Mouse (Mus musculus) T-helper 2 cell (primary cell): ENCODE results near the gene Wdr6.
"Not testable (repeated sequence)": the region's sequence is repeated elsewhere in the genome, so short reads cannot be mapped to it uniquely, and the experiment has no call there.

Experiments
- in situ Hi-C: fragments of 300-600 bp; cut with MboI, MseI; formaldehyde crosslinking; loops from one replicate; pipeline ENCODE4 v1.15.1; 2025; ENCODE audit warnings: high pct_unique_total_duplicates

The Wdr6 gene

DNA sequence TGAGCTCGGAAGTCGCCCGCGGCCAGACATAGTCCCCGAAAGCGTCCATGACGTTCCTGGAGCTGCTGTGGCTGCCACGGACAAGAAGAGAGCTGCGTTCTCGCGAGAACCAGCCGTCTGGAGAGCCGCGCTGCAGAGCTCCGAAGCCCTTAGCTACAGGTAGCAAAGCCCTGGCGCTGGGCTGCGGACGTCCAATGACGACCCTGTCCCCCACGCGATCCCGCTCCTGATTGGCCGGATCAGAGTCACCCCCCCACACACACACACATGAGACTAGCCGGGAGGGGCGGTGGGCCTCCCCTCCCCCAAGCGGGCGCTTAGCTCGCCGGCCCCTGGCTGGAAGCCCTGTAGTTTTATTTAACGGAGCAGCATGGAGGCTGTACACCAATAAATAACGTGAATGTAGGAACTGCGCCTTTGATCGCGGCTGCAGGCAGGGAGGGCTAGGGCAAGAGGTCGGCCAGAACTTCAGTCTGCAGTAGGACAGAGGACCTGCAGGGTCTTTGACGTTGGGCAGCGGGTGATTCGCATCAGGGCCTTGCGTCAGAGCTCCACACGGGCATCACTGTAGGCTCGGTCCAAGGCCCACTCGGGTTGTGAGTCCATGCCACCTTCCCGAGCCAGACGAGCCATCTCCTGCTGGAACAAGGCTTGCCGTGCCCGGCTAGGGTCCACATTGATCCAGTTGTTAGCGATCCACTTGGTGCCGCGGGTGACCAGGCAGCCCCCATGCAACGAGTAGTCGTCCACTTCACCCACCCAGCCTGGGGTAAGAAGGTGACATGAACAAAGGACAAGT, at the start of gene Wdr6:
Wdr6 (minus strand) TSS at position 195 of the 799 bp plus-strand sequence.
- in situ Hi-C loops, result loop anchor here (5.0 kb wide), 1 partner anchor 69 kb away; the partner anchor contains the start of gene Arih2

DNA sequence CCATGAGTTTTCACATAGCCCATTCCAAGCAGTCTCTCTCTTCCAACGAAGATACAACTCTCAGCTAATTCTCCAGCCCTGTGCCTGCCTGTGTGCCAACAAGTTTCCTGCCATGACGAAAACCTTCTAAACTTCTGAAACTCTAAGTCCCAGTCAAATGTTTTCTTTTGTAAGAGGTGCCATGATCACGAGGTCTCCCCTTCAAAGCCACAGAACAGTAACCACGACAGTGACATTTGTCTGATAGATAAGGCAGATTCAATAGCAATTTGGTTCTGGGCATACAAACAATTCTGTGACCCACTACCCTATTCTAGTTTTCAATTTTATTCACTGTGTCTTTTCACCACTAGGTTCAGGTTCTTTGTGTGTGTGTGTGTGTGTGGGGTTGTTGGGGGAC, 49.6 kb upstream of the Wdr6 start:
- in situ Hi-C loops, result loop anchor here (25.0 kb wide), 1 partner anchor 1641 kb away; no protein-coding TSS in a partner anchor

DNA sequence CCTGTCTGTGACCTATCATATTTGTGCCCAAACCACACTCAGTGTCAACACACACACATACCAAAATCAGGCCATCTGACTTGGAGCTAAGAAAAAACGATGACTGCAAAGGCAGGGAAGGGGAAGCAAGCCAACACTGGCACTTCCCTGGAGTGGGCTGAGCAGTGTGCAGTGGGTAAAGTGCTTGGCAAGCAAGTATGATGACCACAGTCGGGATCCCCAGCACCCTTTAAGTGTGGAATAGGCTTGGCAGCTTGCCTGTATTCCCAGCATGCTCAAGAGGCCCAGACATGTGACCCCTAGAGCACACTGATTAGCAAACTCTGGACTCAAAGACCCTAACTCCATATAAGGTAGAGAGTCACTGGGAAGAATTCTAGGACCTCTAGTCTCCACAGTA, 48.0 kb upstream of the Wdr6 start:
- in situ Hi-C loops, result loop anchor here (25.0 kb wide), 1 partner anchor 1639 kb away; no protein-coding TSS in a partner anchor

DNA sequence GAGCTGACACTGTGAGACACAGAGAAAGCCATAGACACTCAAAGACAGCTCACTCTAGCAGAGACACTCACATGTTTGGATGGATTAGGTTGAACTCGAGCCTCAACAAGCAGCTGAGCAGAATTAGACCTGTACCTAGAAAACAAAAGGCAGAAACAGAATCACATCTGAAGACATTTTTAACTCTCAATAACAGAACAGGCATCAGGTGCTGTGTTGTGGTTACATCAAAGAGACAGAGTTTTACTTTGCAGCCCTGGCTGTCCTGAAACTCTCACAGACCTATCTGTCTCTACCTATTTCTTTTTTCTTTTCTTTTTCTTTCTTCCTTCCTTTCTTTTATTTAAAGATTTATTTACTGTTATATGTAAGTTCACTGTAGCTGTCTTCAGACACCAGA, 38.8 kb upstream of the Wdr6 start:
- in situ Hi-C loops, result no loop called here

DNA sequence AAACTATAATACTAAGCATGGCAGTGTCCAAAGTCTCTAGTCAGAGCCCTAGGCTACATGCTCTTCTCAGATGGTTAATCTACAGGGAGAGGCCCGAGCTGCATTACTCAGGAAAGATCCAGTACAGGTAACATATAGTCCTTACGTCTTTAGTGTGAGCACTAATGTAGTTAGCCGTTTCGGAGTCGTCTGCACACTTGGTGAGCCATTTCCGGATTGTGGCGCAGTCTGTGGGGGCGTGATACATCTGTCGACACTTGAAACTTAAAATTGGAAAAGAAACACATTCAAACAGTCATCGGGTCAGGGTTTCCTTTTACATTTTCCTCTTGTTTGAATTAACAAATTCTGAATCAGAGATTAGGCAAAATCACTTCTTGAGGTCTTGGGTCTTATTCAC, 32.9 kb upstream of the Wdr6 start:
- in situ Hi-C loops, result no loop called here

DNA sequence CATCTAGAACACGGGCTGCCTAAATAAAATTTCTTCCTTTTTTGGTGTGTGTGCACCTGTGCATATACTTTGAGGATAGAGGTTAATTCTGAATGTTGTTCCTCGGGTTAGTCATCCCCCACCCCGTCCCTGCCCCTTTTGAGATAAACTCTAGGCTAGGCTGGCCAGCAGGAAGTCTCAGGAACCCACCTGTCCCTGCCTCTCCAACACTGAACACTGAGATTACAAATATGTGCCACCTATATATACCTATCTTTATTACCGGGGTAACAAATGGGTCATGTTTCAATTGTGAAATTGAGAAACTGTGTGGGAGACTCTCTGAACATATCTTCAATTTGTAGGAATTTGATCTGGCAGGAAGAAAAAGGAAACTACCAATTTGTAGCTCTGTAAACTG, 30.4 kb upstream of the Wdr6 start:
- in situ Hi-C loops, result no loop called here

DNA sequence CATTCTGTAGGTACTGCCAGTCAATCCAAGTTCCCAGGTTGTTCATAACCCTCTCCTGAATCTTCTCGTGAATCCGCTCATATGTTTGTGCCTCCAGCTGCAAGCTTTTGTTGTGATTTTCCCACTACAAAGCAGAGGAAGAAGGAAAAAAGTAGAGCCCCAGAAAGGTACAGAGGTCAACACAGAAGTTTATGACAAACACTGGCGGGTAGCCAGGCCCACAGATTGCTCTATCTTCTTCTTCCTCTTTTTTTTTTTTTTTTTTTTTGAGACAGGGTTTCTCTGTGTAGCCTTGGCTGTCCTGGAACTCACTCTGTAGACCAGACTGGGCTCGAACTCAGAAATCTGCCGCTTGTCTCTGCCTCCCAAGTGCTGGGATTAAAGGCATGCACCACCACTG, 29.4 kb upstream of the Wdr6 start:
- in situ Hi-C loops, result not testable (repeated sequence)

DNA sequence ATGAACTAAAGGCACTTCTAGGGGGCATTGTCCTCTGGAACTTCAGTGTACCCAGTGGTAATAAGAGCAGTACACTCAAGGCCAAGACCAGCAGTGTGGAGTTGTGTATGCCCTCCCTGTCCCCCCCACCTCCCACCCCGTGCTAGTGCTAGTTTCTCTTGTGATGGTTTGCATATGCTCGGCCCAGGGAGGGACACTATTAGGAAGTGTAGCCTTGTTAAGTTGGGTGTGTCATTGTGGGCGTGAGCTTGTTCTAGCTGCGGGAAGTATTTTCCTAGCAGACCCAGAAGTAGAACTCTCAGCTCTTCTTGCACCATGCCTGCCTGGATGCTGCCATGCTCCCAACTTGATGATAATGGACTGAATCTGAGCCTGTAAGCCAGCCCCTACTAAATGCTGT, 23.4 kb upstream of the Wdr6 start:
- in situ Hi-C loops, result no loop called here

DNA sequence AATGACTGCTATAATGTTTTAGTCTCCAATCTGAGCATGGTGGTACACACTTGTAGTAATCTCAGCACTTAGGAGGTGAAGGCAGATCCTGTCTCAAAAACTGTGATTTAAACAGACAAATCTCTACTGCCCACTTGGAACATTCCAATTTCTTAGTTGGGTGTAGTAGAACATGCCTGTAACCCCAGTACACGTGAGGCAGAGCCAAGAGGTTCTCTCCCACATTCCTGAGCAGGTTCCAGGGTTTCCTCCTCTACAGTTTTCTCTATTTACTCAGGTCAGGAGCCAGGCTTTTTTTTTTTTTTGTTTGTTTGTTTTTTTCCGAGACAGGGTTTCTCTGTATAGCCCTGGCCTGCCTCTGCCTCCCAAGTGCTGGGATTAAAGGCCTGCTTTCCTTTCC, 21.5 kb upstream of the Wdr6 start:
- in situ Hi-C loops, result no loop called here

DNA sequence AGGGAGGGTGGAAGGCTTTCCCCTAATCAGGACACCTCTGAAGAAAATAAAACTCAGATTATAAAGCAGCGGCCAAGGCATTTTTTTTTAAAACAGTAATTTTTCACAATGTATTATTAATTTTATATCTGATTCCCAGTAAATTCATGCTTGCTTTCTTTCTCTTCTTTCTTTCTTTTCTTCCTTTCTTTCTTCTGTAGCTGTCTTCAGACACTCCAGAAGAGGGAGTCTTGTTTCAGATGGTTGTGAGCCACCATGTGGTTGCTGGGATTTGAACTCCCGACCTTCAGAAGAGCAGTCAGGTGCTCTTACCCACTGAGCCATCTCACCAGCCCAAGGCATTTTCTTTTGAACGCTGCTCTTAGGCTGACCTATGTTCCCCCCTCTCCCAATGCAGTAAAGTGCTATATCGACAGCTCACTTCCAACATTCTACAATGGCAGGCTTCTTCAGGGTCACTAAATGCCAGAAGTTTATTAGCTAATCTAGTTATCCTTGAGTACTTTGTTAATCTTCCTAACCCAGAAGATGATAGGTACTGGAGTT, 20.6 kb upstream of the Wdr6 start:
- in situ Hi-C loops, result no loop called here

DNA sequence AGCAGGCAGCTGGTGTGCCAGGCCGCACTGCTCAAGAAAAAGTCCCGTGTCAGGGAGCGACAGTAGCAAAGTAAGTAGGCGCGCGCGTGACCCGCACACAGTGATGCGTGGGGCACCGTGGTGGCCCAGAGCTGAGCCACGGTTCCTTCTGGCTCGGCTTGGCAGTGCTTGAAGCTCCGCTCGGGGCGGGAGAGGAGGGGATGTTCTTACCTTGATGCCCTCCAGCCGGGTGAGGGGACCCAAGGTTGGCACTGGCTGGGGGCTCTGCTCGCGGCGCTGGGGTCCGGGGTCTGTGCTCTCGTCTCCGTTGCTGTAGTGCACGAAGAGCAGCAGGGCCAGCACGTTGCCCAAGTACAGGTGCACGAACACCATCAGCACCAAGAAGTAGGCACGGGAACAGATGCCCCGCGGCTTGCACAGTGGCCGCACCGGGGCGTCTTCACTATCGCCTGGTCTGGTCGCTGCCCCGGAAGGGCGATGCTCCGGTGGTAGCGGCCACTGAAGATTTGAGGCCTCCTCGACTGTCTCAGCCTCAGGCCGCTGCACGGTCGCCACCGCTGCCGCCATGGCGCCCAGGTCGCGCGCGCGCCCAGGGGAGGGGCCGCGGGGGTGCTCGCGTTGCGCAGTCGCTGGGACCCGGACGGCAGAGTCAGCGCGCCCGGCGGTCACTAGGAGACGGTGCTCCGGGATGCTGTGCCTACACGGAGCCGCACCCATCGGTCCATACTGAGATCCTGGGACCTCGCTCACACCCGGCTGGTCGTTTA, 18.6 kb upstream of the Wdr6 start, which contains the start of gene P4htm:
P4htm (minus strand) TSS at position 670 of the 767 bp plus-strand sequence.
- in situ Hi-C loops, result no loop called here

DNA sequence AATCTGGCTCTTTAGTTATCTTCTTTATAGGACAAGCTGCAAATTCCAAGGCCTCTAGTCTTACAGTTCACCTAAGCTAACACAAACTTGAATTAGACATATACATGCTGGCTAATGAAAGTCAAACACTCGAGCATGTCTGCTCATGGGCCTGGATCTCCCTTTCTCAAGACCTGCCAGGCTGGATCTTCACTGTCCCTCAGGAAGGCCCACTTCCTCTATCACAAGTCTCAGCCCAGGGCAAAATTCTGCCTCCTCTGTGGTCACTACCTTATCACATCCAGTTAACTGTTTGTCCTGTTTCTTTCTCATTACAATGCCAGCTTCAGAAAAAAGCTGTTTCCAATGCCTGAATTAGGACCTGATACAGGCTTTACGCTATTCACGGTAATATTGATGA, 15.8 kb upstream of the Wdr6 start:
- in situ Hi-C loops, result no loop called here

DNA sequence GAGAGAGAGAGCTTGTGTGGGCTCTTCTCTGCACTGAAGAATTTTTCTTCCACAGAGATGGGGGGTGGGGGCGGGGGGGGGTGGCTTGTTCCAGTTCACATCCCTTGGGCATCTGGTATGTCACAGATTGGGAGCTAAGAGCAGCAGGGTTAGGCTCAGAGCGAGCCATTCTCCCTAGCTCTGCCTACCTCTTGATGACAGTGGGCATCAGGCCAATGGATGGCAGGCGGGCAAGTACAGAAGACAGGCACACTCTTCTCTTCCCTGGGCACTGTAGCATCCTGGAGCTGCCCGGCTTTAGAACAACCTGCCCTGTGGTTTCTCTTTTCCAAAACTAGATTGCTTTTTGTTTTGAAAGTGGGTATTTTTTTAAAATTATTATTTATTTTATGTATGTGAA, 12.9 kb upstream of the Wdr6 start:
- in situ Hi-C loops, result no loop called here

DNA sequence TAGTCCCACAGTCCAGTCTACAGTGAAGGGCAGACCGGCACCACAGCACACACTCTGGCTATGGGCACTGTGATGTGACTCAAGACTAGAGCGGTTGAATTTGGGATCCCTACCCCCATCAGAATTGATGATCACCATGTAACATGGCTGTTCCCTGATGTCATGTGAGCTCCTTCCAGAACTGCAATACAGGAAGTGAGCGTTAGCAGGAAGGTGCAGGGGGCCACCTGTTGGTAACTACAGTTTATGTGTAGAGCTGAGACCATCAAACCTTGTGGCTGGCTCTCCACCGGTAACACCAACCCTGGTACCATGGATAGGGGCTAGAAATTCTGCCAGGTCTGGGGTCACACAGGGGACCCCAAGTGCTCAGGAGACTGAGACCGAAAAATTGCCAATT, 10.7 kb upstream of the Wdr6 start:
- in situ Hi-C loops, result no loop called here

DNA sequence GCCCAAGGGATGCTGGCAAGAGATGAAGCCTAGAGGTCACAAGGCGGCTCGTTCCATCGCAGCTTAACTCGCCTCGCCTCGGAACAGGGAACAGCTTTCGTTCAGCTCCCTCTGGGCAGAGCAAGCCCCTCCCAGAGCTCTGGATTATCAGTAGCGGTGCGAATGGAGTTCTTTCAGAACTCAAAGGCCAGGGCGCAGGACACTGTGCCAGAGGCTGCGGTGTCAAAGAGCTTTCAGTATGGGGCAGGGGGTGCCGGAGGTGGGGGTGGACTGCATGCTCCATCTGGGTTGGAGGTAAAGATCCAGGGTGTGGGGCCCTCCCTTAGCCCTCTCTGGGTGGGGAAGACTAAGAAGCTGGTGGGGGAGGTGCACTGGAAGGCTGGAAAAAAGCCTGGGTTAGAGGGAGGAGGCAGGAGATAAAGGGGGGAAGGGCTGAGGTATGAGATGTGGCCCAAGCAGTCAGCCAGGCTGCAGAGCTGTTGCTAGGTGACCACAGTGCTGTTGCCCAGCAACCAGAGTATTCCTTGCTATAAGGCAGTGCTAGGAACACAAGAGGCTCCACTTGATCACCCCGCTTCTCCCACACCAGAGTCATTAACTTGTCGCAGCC, 9.1 kb upstream of the Wdr6 start:
- in situ Hi-C loops, result no loop called here

DNA sequence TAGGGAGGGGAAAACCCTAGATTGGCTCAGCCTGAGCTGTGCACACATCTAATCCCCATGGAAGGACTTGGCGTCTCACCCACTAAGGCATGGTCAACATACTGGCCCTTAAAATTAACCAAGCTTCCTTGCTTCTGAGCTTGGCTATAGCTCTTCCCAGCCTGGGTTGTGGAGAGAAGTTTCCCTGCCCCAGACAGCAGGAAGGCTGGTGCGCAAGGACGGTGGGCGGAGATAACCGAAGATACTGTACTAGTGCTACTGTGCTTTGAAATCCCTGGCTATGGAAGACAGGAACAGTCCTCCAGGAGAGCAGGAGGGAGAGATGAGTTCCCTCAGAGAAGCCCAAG, 778 bp upstream of the Wdr6 start:
- in situ Hi-C loops, result loop anchor here (5.0 kb wide), 1 partner anchor 68 kb away; the partner anchor contains the start of gene Arih2

DNA sequence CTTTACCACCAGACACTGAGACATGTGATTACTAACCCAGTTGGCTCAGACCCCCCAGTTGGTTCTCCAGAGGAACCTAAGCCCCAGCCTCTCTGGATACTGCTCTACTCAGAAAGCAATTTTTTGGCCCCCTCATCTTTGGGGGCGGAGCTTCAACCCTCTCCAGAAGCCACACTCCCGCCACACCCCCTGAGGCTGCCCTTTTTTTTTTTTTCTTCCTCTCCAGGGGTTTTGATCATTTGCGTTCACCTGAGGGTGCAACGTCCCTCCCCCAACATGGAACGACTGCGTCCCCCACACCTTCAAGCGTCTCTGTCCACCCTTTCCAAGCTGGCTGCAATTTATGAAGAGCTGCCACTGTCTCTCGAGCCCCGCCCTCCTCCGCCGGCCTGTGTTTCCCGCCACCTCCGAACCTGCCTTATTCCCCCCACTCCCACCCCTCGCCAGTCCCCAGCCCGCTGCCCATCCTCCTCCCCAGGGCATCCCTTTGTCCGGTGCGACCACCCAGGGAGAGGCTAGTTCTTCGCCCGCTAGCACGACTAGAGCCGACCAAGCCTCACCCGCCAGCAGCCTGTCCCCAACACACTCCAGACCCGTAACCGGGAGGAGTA, 500 bp downstream of the Wdr6 start:
- in situ Hi-C loops, result loop anchor here (5.0 kb wide), 1 partner anchor 69 kb away; the partner anchor contains the start of gene Arih2

DNA sequence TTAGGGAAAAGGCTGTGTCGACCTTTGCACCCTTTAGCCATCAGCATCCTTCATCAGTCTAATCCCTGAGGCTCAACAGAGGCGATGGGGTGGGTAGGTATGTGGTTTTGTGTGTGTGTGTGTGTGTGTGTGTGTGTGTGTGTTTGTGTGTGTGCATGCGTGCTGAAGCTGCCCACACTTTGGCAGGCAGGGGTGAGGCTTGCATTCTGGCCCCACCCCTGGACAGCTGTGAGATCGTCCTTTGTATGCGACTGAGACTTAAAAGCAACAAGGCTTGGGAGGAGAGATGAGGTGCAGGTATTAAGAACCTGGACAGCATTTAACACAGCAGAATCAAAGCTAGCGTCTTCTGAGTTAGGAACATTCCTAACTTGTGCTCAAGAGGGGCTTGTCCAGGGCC, 1.5 kb downstream of the Wdr6 start:
- in situ Hi-C loops, result loop anchor here (5.0 kb wide), 1 partner anchor 70 kb away; the partner anchor contains the start of gene Arih2

DNA sequence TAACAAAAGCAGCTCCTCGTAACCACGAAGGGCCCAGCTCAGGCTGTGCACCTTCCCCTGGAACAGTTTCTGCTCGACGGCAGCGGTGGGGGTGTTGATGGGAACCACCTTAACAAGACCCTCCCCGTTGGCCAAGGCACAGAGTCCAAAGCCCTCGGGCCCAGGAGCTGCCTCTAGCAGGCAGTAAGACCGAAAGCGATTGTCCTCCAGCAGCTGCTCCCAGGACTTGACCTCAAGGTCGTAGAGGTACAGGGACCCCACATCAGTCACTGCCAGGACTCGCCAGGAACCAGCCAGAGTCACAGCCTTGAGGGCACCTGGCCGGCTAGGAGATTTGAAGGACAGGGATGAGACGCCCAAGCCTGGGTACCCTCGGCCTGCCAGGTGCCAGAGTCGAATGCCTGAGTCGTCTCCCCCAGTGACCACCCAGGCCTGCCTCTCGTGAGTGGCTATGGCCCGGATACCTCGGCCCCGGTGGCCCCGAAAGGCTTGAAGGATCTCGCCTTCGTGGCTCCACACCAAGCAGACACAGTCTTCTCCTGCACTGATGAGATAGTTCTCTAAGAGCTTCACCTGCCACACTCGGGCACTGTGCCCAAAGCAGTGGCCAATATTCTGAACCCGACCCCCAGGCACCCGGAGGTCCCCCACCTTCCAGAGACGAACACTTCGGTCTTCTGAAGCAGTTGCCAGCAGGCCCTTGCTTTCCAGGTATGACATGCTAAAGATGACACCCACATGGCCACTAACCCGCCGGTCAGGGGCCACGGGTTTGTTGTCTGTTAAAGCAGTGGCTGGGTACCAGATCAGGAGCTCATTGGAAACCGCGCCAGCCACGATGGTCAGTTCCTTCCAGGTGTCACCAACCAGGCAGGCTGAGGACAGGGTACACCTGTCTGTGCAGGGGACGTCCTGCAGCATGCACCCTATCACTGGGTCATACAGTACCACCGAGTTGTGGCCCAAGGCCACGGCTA, 2.9 kb downstream of the Wdr6 start:
- in situ Hi-C loops, result loop anchor here (5.0 kb wide), 1 partner anchor 72 kb away; the partner anchor contains the start of gene Arih2

DNA sequence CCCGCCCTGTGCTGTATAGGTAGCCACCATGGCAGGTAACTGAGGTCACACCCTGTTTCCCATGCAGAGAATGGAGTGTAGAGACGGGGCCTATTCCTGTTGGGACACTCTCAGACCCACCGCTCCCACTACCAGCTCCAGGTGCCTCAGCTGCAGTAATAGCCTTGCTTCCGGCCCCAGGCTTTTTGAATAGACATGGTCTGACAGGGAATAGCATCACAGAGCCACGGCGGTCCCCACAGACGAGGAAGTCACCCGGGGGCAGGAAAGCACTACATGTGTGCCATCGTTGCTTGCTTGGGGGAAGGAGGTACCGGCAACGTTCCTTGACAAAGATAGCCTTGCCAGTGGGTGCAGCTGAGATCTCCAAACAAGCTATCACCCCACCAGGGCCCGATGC, 3.6 kb downstream of the Wdr6 start:
- in situ Hi-C loops, result loop anchor here (5.0 kb wide), 1 partner anchor 72 kb away; the partner anchor contains the start of gene Arih2
